Mouse (Mus musculus) cerebellum, postnatal 25 days (tissue): Measurements from ENCODE around the gene Hist1h2bb.
A peak's percentile ranks its signal among the peaks of the same experiment; 100 is the strongest.

ENCODE experiments used
- DNase-seq, 2 experiments: peaks; one replicate each; pipeline ENCODE4 v3.0.0; 2021; ENCODE audit warnings: mixed read lengths in 2 of 2

The Hist1h2bb gene

DNA sequence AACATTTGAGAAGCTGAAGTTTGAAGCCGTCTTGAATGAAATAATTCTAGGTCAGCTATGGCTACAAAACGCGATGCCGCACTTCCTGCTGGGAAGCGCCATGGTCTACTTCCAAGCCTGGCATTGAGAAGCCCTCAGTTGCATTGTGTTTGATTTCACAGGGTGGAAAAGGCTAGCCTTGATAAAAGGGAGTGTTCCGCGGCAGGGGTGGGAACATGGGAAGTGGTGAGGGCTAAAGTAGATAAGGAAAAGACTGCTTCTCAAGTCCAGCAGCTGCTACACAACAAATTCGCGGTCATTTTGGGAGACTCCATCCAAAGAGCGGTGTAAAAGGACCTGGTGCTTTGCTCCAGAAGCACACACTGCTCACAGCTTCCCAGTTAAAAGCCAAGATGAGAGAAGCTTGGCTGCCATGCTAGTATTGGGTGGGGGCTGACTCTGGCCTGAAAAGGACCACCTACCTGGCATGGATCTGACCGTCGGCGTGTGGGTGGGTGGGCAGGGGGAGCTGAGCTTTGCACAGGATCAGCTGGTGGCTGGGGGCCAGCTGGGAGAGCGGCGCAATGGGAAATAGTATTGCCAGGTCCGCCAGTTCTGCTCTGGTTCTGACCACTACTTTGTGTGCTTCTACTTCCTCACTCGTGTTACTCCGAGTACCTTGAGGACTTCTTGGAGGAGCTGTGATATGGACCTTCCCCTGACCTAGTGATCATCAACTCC, 17.9 kb upstream of the Hist1h2bb start:
- no peak for DNase-seq

DNA sequence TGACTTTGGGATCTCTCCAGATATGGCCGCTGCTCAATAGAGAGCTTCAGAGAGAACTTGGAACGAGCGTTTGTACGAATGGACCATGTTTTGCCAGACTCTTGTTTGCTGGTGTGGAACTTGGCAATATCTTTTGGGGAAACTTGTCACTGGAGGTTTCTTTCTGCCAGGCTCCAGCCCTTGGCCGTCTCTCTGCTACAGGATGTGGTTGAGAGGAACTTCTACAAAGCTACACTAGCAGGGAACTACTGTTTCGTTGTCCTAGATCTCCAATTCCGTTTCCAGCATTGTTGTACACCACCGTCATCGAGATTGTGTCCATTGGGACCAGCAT, 17.4 kb upstream of the Hist1h2bb start:
- no peak for DNase-seq

DNA sequence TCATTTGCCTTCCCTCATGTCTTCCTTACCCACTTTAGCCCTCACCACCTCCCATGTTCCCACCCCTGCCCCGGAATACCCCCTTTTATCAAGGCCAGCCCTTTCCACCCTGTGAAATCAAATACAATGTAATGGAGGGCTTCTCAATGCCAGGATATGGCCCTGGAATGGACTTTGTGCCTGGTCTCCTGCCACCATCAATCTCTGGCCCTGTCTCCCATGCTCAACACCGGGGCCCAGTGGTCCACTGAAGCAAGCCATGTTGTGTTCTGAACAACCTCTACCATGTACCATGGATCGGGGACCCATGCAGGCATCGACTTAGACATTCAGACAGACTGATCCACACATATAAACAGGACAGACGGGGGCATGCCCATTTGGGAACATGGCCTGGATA, 16.8 kb upstream of the Hist1h2bb start:
- no peak for DNase-seq

DNA sequence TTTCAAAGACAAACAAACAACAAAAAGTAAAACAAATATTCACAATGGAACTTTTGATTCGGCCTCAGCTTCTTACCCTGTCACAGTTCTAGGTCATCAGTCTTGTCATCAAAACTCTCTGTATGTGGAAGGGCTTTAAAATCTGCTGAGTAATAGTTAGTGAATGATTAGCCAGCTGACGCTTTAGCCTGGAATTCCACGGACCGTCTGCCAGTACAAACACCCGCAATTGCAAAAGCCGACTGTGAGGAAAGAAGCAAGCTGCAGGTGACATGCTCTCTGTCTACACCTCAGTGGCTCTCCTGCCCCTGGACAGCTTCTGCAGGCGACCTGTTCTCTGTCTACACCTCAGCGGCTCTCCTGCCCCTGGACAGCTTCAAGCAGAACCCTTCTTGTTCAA, 16.1 kb upstream of the Hist1h2bb start:
- no peak for DNase-seq

DNA sequence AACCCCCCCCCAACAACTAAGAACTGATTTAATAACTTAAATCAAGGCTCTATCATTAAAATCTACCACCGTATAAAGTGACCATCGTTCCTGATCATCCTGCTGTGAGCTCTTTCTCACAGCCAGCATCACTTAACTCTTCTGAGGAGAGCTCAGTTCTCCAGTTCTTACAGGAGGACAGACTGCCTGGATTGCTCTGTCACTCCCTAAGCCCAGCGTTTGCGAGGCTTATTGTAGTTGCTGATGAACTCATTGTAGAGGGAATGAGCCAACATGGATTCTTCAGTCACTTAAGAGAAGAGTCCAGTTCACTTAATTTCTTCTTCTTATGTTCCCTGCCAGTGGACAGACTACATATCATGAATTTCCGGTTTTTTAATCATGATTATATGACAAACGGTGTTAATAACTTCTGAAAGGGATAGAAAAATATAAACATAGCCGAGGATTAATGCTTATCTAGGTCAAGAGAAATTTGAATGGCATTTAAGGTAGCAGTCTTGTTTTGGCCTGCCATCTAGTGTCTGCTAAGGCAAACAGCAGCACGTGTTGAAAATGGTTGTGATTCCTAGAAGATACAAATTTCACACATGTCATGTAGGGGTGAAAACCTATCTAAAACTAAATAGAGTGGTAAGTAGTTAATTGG, 14.3 kb upstream of the Hist1h2bb start:
- DNase-seq, result peak in 1 of 2 experiments; percentile 45

DNA sequence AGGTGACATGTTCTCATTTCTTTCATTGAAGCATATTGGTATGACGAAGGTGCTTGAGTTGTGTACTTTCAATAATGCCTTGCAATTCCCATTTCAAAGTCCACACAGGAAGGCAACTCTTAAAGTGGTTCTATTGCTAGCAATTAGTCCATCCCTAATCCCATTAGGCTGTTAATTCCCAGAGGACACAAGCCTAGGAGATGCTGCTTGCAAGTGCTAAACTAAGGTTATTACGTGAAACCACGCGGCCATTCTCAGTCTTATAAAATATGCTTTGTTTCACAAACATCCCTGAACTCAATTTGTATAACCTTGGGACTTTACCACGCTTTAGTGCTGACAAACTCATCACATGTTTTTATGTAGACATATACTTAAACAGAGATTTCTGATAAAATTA, 9.4 kb upstream of the Hist1h2bb start:
- no peak for DNase-seq

DNA sequence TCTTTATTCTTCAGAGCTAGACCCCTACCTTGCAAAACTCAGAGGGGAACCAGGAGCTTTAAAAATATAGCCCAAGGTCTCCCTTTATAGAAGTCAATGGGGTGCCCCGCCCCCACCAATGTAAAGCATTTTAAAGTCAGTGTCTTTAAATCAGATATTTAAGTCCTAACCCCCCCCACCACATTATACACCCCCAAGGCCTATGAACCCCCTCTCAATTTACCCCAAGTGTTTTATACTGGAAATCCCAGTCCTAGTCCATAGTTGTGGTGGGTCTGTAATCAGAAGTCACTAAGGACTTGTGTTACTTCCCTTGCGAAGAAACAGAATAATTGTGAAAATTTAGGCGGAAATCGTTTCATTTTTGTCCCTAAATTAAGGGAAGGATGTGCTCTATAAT, 8.5 kb upstream of the Hist1h2bb start:
- DNase-seq, result peak in 1 of 2 experiments; percentile 24

DNA sequence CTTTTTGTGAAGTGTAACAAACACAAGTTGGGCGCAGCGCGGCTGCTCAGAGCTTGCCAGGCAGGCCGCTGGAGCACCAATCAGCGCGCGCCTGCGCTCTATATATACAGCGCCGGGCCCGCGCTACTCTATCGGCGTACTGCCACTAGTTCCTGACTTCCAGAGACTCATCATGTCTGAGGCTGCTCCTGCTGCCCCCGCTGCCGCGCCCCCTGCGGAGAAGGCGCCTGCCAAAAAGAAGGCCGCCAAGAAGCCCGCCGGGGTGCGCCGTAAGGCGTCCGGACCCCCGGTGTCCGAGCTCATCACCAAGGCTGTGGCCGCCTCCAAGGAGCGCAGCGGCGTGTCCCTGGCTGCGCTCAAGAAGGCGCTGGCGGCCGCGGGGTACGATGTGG, 7.9 kb upstream of the Hist1h2bb start, which contains the start of gene Hist1h1c:
Hist1h1c (plus strand) TSS at position 132 of the 392 bp plus-strand sequence.
- DNase-seq, result peak; percentile 78 to 84

DNA sequence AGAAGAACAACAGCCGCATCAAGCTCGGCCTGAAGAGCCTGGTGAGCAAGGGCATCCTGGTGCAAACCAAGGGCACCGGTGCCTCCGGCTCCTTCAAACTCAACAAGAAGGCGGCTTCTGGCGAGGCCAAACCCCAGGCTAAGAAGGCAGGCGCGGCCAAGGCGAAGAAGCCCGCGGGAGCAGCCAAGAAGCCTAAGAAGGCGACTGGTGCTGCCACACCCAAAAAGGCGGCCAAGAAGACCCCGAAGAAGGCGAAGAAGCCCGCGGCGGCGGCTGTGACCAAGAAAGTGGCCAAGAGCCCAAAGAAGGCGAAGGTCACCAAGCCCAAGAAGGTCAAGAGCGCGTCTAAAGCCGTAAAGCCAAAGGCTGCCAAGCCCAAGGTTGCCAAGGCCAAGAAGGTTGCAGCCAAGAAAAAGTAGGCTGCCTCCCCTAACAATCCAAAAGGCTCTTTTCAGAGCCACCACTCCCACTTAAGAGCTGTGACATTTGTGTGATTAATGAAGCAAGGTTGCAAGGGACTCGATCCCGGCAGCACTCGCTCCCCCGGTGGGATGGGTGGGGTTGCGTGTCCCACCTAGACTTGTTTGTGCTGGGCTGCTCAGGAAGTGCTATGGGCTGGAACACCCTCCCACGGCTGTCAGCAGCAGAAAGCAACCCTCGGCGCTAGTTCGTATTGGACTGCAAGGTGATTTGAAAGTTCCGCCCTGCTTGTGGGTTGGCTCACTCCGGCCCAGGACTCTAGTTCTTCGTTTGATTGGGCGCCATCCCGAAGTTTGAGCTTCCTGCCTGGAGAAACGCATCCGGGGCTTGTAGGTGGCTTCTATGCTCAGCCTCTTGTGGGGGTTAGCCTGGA, 7.2 kb upstream of the Hist1h2bb start:
- peak; percentile 80 to 87 for DNase-seq

DNA sequence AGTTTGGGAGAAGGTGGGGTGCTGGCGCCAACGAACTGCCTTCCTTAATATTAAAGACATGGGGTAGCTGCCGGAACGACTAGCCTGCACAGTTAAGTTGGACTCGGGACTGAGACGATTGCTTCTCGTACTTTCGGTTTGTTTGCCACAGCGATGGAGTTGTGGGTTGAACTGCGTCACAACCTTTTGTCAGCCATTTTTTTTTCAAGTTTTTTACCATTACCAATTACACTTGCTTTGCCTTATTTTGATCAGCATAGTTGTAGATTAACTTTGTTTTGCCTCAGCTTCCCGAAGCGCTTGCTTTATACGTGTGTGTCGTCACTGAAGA, 6.6 kb upstream of the Hist1h2bb start:
- no peak for DNase-seq

DNA sequence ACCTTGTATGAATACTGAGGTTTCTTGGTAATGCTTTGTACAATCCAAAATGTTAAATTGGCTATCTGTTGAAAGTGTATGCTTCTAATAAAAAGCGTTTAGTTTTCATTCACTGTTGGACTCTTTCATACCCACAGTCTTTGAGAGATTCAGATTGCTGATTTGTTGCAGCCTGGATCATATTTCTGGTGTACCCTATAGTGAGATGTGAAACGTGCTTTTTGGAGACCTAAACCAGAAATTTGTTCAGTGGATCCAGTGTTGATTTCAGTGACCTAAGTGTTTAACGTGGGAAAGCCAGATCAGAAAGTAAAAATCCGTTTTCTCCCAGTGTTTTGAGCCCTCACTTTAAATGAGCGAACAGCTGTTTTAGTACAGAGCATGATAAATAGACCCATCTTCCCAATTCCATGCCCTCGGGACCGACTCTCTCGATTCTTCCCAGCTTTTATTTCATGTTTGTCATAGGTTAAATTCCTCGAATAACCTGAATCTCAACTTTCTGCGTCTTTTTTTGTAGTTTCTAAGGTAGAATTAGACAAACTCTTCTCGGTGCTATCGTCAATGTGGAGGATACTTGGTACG, 6.2 kb upstream of the Hist1h2bb start:
- DNase-seq, result no peak

DNA sequence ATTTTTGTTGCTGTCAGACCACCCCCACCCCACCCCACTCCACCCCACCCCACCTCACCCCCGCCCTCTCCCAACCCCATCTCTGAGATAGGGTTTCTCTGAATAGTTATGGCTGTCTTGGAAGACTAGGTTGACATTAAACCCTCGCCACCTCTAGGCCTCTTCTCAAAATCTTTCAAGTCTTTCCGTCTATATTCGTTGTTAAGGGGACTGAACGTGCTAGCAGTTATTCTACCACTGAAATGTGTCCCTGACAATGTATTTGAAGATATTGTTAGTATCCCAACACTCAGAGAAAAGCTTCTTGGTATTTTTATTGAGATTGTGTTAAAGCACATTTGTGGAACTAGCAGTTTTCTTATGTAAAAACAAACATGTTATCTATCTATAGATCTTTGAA, 5.6 kb upstream of the Hist1h2bb start:
- DNase-seq, result no peak

DNA sequence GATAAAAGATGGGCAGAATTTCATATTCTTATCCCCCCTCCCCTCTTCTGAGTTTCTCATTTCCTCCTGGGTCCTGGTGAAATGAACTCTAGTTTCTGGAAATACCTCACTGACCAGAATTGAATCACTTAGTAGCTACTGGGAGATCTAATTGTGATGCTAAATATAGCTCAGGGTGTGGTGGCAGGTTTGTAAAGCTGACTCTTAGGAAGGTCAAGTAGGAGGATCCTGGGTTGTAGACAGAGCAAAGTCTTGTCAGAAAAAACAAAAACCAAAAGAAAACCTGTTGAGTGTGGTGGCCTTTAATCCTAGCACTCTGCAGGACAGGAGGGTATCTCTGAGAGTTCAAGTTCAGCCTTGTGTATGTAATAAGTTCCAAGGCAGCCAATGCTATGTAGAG, 4.5 kb upstream of the Hist1h2bb start:
- no peak for DNase-seq

DNA sequence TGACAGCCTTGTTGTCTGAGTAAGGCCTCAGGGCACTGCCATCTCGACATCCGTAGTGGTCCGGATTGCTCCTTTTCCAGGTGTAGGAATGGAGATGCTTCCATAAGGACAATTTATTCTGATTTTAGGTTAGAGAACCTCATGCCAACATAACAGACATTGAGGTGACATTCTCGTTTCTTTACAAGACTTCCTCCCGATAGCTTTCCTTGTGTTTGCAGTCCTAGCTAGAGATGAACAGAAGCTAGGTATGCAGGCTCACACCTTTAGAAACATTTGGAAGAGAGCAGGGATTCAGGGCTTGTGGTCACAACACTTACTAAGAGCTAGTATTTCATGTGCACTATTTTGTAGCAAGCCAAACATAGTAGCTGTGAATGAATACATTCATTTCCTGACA, 3.3 kb upstream of the Hist1h2bb start:
- no peak for DNase-seq

DNA sequence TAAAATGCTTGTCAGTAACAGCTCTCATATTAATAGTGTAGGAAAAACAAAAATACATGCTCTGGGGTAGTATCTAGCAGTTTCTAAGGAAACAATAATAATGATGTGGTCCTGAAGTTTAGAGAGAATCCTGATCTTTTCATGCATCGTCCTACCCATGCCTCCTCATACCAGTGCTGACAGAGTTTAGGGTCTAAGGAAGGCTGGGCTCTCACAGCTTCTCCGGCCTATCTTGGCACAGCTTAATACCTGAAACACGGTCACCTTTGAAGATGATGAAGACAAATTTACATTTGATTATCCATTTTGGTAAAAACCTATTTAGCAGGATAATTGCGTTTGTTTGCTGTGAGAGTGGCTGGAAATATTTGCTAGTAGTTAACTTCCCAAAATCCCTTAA, 2.6 kb upstream of the Hist1h2bb start:
- DNase-seq, result no peak

DNA sequence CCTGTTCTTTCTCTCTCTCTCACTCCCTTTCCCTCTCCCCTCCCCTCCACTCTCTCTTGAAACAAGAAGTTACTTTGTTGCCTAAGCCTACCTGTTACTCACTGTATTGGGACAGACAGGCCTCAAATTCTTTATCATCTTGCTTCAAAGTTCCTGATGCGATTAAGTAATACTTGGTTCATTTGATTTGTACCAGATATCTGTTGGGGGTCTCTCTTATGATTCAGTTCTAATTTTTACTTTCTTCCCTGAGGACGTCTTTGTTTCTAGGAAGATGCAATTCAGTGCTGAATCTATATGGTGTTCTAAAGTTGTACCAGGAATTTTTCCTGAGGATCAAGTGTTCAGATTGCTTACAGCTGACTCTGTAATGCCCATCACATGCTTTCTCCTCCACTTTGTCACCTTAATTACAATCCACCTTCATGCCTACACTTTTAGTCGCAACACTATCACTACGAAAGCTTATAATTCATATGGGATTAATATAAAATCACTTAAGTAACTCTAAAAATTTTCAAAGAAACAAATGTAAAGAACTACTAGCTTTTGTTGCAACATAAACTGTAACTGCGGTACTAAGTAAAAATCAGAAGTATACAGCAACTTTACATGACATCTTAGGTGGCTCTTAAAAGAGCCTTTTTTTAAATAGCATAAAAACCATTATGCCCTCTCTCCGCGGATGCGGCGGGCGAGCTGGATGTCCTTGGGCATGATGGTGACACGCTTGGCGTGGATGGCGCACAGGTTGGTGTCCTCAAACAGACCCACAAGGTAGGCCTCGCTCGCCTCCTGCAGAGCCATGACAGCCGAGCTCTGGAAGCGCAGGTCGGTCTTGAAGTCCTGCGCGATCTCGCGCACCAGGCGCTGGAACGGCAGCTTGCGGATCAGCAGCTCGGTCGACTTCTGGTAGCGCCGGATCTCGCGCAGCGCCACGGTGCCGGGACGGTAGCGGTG, 1.8 kb upstream of the Hist1h2bb start:
- DNase-seq, result no peak

DNA sequence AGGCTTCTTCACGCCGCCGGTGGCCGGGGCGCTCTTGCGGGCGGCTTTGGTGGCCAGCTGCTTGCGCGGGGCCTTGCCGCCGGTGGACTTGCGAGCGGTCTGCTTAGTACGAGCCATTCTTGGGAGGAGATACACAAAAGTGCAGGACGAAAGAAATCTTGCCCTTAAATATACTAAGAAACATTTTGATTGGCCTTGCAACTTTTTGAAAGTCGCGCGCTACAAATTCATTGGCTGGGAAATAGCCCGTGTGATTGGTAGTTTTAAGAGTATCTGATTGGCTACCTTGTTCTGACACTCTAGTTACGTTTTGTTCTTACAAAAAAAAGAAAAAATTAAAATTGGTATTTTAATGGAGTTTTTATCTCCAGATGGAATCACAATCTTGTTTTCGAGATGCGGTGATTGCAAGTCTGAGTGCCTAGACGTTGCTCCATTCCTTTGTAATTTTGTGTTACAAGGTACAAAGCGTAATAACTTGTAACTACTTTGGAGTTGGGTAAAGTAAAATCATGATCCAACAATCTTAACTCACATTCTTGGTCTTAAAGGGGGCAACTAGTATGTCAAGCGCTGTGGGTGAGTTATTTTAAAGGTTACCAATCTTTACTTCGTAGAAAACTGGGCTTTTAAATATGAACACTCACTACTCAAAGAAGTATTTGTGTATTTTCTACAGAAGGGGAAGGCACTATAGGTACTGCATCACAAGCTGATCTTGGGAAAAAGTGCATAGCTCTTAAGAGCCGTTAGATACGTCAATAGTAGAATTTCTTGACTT, 963 bp upstream of the Hist1h2bb start, which contains the start of gene Hist1h3c:
Hist1h3c (minus strand) TSS at position 222 of the 781 bp plus-strand sequence.
- DNase-seq, result peak; percentile 84 to 89

DNA sequence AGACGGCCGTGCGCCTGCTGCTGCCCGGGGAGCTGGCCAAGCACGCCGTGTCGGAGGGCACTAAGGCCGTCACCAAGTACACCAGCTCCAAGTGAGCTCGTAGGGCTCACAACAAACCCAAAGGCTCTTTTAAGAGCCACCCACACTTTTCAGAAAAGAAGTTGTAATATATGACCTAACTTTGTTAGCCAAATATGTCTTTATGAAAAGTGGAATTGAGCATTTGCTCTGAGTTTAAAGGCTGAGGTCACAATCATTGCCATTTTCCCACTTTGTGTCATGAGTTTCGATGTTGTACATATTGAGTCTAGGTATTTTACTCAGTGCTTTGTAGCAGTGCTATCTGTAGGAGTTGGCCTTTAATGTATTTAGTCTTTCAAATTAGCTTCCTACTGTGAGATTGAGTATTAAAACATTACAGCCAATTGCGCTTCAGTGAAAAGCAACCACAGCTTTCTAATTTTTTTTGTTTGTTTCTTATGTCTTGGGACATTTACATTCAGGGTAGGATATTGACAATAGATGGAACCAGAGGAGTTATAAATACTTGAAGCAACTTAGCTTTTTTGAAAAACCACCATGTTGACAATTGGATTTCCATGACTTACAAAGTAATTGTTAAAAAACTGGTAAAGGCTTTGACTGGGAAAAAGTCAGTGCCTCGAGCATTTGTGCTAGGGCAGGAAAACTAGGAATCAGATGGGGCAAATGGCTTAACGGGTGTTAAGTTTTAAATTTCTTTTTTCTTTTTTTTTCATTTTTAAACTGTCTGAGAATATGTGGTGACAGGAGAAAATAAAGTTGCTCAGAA, 752 bp downstream of the Hist1h2bb start:
- peak in 1 of 2 experiments; percentile 17 for DNase-seq

DNA sequence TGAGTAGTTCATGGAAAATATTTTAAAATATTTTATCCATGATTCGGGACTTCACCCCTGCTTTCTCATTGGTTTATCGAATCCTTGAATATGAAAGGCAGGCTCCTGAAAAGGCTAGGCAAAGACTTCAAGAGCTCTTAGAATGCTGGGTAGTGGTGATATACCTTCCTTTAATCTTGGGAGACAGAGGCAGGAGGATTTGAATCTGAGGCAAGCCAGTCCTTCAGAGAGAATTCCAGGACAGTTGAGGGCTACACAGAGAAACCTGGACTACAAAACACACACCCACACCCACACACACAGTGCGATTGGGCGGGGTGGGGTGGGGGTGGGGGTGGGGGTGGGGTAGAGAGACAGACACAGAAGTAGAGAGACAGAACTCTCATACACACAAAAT, 1.4 kb downstream of the Hist1h2bb start:
- DNase-seq, result no peak

DNA sequence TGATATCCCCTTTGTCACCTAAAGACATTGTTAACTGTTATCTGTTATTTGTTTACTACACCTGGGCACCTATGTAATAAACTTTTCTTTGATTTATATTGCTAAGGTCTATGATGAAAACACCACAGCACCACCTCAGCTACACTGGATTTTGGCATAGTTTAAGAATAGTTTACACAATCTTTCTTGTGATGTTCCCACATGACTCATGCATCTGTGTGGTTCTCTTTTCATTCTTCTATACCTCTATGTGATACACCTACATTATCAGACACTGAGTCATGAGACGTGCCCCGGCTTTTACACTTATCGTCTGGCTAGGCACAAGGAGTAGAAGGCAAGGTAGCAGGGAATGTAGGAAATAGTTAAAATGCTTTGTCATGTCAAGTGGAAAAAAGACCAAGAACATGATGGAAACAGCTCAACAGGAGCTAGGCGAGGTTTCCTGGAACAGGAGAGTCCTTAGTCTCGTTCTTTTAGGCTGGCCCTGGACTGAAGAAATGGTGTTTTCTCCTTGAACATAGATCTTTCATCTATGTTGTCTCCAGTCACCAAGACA, 3.1 kb downstream of the Hist1h2bb start:
- no peak for DNase-seq
